Mouse (Mus musculus) CH12.LX (cell line): ENCODE results near the gene Tns3. TPM values are rescaled to one million over a fixed set of nuclear protein-coding genes. Genes with fewer than 3 reads are reported as not detected.
A peak's percentile ranks its signal among the peaks of the same experiment; 100 is the strongest.

Experiments
- DNase-seq: peaks from one replicate; pipeline ENCODE4 v3.0.0-alpha.2; 2013; ENCODE audit errors: extremely low read depth
- H3K27ac ChIP-seq: 2 replicates; pipeline ENCODE4 v1.5.1; 2012; ENCODE audit warnings: low read depth, mild to moderate bottlenecking, control low read depth, moderate library complexity; ENCODE audit not compliant: insufficient read depth
- H3K27me3 ChIP-seq: replicated peaks from 2 replicates; pipeline ENCODE3; 2012; ENCODE audit warnings: inconsistent platforms
- H3K36me3 ChIP-seq, 2 experiments: replicated peaks in 1 of 2; 2 replicates each; pipeline versions ENCODE3 to v1.6.1; 2012; ENCODE audit warnings: inconsistent platforms in 1 of 2, low read length in 1 of 2, mild to moderate bottlenecking in 1 of 2, mixed read lengths in 1 of 2, moderate library complexity in 1 of 2; ENCODE audit not compliant: control insufficient read depth in 1 of 2, insufficient read depth in 1 of 2
- H3K4me1 ChIP-seq, 2 experiments: 2 replicates each; pipeline ENCODE4 v1.6.1; 2012; ENCODE audit warnings: inconsistent platforms in 1 of 2, moderate library complexity in 1 of 2; ENCODE audit not compliant: insufficient read depth in 2 of 2, control insufficient read depth in 1 of 2
- H3K4me2 ChIP-seq: 2 replicates; pipeline ENCODE4 v1.6.1; 2012; ENCODE audit warnings: low read depth, mild to moderate bottlenecking, control low read depth; ENCODE audit not compliant: poor library complexity, insufficient read depth, severe bottlenecking
- H3K4me3 ChIP-seq, 3 experiments: fragments of 150-350 bp in 1 of 3; sonication (generic) in 1 of 3; replicated peaks in 1 of 3; 2 replicates each; pipeline versions ENCODE3 to v1.5.1; 2011 to 2012; ENCODE audit warnings: low read depth in 2 of 3, low read length in 2 of 3, mild to moderate bottlenecking in 2 of 3, moderate library complexity in 2 of 3, control low read depth in 1 of 3, improper control_type of control experiment in 1 of 3, inconsistent platforms in 1 of 3, mixed read lengths in 1 of 3; ENCODE audit not compliant: poor library complexity in 1 of 3
- H3K79me2 ChIP-seq: replicated peaks from 2 replicates; pipeline ENCODE4 v1.6.1; 2012; ENCODE audit warnings: mild to moderate bottlenecking, moderate library complexity; ENCODE audit not compliant: control insufficient read depth, poor library complexity, insufficient read depth, severe bottlenecking; ENCODE audit errors: extremely low read depth
- H3K9ac ChIP-seq: 2 replicates; pipeline ENCODE4 v1.6.1; 2012; ENCODE audit warnings: low read depth, mild to moderate bottlenecking, control low read depth, moderate library complexity; ENCODE audit not compliant: insufficient read depth
- H3K9me3 ChIP-seq: replicated peaks from 2 replicates; pipeline ENCODE3; 2012; ENCODE audit warnings: low read length, inconsistent platforms, mixed read lengths
- BHLHE40 ChIP-seq: IDR thresholded peaks from 2 replicates; pipeline ENCODE4 v1.6.1; 2011; ENCODE audit warnings: mild to moderate bottlenecking, low read depth, low read length, improper control_type of control experiment
- CHD1 ChIP-seq: IDR thresholded peaks from 2 replicates; pipeline ENCODE4 v1.6.1; 2012; ENCODE audit warnings: low read depth, low read length, improper control_type of control experiment, inconsistent platforms
- CHD2 ChIP-seq: IDR thresholded peaks from 2 replicates; pipeline ENCODE4 v1.6.1; 2011; ENCODE audit warnings: low read length, improper control_type of control experiment
- EP300 ChIP-seq: IDR thresholded peaks from 2 replicates; pipeline ENCODE4 v1.6.1; 2011; ENCODE audit warnings: low read length, improper control_type of control experiment
- ETS1 ChIP-seq: conservative IDR thresholded peaks from 2 replicates; pipeline ENCODE4 v1.6.1; 2012; ENCODE audit warnings: low read depth, mild to moderate bottlenecking, inconsistent platforms, low read length, improper control_type of control experiment, moderate library complexity
- HCFC1 ChIP-seq: IDR thresholded peaks from 2 replicates; pipeline ENCODE4 v1.6.1; 2012; ENCODE audit warnings: low read depth, mild to moderate bottlenecking, inconsistent platforms, low read length, improper control_type of control experiment
- IRF4 ChIP-seq: IDR thresholded peaks from 2 replicates; pipeline ENCODE4 v1.6.1; 2014; ENCODE audit warnings: low read depth, mild to moderate bottlenecking, inconsistent platforms, low read length, improper control_type of control experiment
- JUND ChIP-seq: conservative IDR thresholded peaks from 2 replicates; pipeline ENCODE4 v1.6.1; 2011; ENCODE audit warnings: low read depth, low read length, improper control_type of control experiment
- KAT2A ChIP-seq: IDR thresholded peaks from 2 replicates; pipeline ENCODE4 v1.6.1; 2012; ENCODE audit warnings: low read length, improper control_type of control experiment, inconsistent platforms; ENCODE audit not compliant: insufficient replicate concordance
- MAX ChIP-seq: IDR thresholded peaks from 2 replicates; pipeline ENCODE4 v1.6.1; 2011; ENCODE audit warnings: low read length, improper control_type of control experiment
- MAZ ChIP-seq: IDR thresholded peaks from 2 replicates; pipeline ENCODE4 v1.6.1; 2012; ENCODE audit warnings: low read depth, mild to moderate bottlenecking, inconsistent platforms, low read length, improper control_type of control experiment, moderate library complexity
- MXI1 ChIP-seq: IDR thresholded peaks from 2 replicates; pipeline ENCODE4 v1.6.1; 2011; ENCODE audit warnings: mild to moderate bottlenecking, low read depth, low read length, improper control_type of control experiment
- NELFE ChIP-seq: IDR thresholded peaks from 2 replicates; pipeline ENCODE4 v1.6.1; 2011; ENCODE audit warnings: low read depth, low read length, improper control_type of control experiment
- PAX5 ChIP-seq: IDR thresholded peaks from 2 replicates; pipeline ENCODE4 v1.6.1; 2012; ENCODE audit warnings: low read length, inconsistent platforms, mixed read lengths
- POLR2AphosphoS2 ChIP-seq: IDR thresholded peaks from 2 replicates; pipeline ENCODE4 v1.6.1; 2011; ENCODE audit warnings: low read depth, low read length, improper control_type of control experiment
- RAD21 ChIP-seq: IDR thresholded peaks from 2 replicates; pipeline ENCODE4 v1.6.1; 2011; ENCODE audit warnings: low read depth, mild to moderate bottlenecking, low read length, improper control_type of control experiment, moderate library complexity
- SMC3 ChIP-seq: IDR thresholded peaks from 2 replicates; pipeline ENCODE4 v1.6.1; 2011; ENCODE audit warnings: low read depth, low read length, improper control_type of control experiment
- TBP ChIP-seq: conservative IDR thresholded peaks from 2 replicates; pipeline ENCODE4 v1.6.1; 2011; ENCODE audit warnings: low read depth, low read length, improper control_type of control experiment
- TCF12 ChIP-seq: IDR thresholded peaks from 2 replicates; pipeline ENCODE4 v1.6.1; 2014; ENCODE audit warnings: low read depth, mild to moderate bottlenecking, inconsistent platforms, low read length, improper control_type of control experiment
- USF1 ChIP-seq: IDR thresholded peaks from 2 replicates; pipeline ENCODE4 v1.6.1; 2014; ENCODE audit warnings: low read depth, mild to moderate bottlenecking, inconsistent platforms, low read length, improper control_type of control experiment
- ZC3H11A ChIP-seq: IDR thresholded peaks from 2 replicates; pipeline ENCODE4 v1.6.1; 2012; ENCODE audit warnings: low read depth, mild to moderate bottlenecking, inconsistent platforms, low read length, improper control_type of control experiment
- ZKSCAN1 ChIP-seq: IDR thresholded peaks from 2 replicates; pipeline ENCODE4 v1.6.1; 2012; ENCODE audit warnings: low read depth, inconsistent platforms, low read length, improper control_type of control experiment, borderline replicate concordance
- ZMIZ1 ChIP-seq: IDR thresholded peaks from 2 replicates; pipeline ENCODE4 v1.6.1; 2012; ENCODE audit warnings: low read depth, mild to moderate bottlenecking, inconsistent platforms, low read length, improper control_type of control experiment
- dilution Hi-C: fragments of 300-500 bp; cut with MboI; formaldehyde crosslinking; loops from 2 replicates; pipeline ENCODE4 v1.14.3; 2020; ENCODE audit warnings: low sequenced_read_pairs; ENCODE audit not compliant: extremely low pct_unique_long_range_greater_than_20kb, extremely low pct_ligation_motif_present
- in situ Hi-C: fragments of 300-500 bp; cut with MboI; formaldehyde crosslinking; loops from 3 replicates; pipeline ENCODE4 v1.14.3; 2019; ENCODE audit warnings: low sequenced_read_pairs, low pct_ligation_motif_present, low pct_unique_long_range_greater_than_20kb, mixed read lengths
- polyA plus RNA-seq: library from polyadenylated mRNA; unstranded; fragments of >175 nt; gene quantifications from 2 replicates; pipeline ENCODE4 v1.2.1, GENCODE M21; 2012; ENCODE audit warnings: low read depth; ENCODE audit not compliant: insufficient read length
- total RNA-seq, 2 experiments: library from RNA; depleted of rRNA; stranded (reverse); fragments of 300-350 nt in 1 of 2; fragments of >200 nt in 1 of 2; gene quantifications; 2 replicates each; pipeline ENCODE4 v1.2.3; 2012 to 2014

Tns3 gene
- total and polyA plus RNA-seq, 3 experiments, result 0.03 to 1.3 (median 0.33) TPM

- peak; percentile 27 for DNase-seq
- TF ChIP-seq NELFE, result no peak
- peak; percentile 44; the same call in 1 of the 2 replicates for TF ChIP-seq EP300
- no peak; the same call in 1 of the 2 replicates for TF ChIP-seq IRF4
- TF ChIP-seq ZKSCAN1, result no peak
- TF ChIP-seq SMC3, result 0 out of 2 replicates have a peak, but pooled peaks have one; percentile 4
- TF ChIP-seq MAX, result no peak
- TF ChIP-seq HCFC1, result no peak
- TF ChIP-seq ZC3H11A, result no peak
- TF ChIP-seq CHD2, result no peak
- TF ChIP-seq MAZ, result no peak
- 0 out of 2 replicates have a peak, but pooled peaks have one; percentile 19 for TF ChIP-seq ETS1
- 0 out of 2 replicates have a peak, but pooled peaks have one; percentile 30 for TF ChIP-seq BHLHE40
- TF ChIP-seq PAX5, result no peak
- no peak for TF ChIP-seq ZMIZ1
- TF ChIP-seq TBP, result no peak
- TF ChIP-seq JUND, result no peak
- TF ChIP-seq USF1, result no peak
- TF ChIP-seq POLR2AphosphoS2, result no peak
- no peak for TF ChIP-seq CHD1
- TF ChIP-seq TCF12, result 0 out of 2 replicates have a peak, but pooled peaks have one; percentile 23
- TF ChIP-seq RAD21, result no peak; the same call in none of the 2 replicates
- TF ChIP-seq KAT2A, result no peak
- TF ChIP-seq MXI1, result 0 out of 2 replicates have a peak, but pooled peaks have one; percentile 15
- Histone ChIP-seq H3K4me3 (peak overlapping the region; percentile 12 to 44 (median 42)), H3K36me3 (no peaks in the 10 kb centered on the region), H3K9me3 (peaks cover 2% of the 10 kb centered on the region), H3K27ac (no peak overlapping the region), H3K4me1 (peaks cover 0 to 14% of the 10 kb centered on the region in 2 experiments; a peak in 2 of 4 replicates), H3K27me3 (no peaks in the 10 kb centered on the region), H3K9ac (peak overlapping the region; percentile 12; the same call in 1 of the 2 replicates), H3K79me2 (no peaks in the 10 kb centered on the region), H3K4me2 (peak overlapping the region; percentile 76)
- in situ Hi-C loops (no loop called here), dilution Hi-C loops (no loop called here)
Observed at GRCm38 (mm10) chr11:8628846-8629253, 35.5 kb downstream of the Tns3 start.
